Mouse (Mus musculus) ovary, adult 18-20 months (tissue): ENCODE data around the gene Plxna2.

Experiments used
- DNase-seq: peaks from one replicate; pipeline ENCODE4 v3.0.0; 2022; ENCODE audit warnings: low spot score, mixed read lengths

Gene Plxna2

DNA sequence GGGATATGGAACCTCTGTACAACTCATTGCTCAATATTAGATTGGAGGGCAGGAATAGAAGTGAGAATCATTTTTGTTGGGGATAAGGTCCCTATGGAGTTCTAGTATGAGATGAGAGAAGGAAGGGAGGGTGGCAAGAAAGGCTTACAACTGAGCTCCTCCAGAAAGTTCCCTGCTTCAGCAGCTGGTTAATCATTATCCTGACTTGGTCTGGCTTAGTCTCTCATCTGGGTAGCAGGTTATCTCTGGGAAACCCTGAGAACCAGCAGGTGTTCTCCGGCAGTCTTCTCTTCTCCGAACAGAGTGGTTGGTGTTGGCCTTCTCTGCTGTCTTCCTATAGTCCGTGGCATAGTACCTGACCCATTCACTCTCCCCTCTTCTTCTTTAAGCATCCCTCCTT lies 5.6 kb downstream of the Plxna2 start:
- DNase-seq = no peak

DNA sequence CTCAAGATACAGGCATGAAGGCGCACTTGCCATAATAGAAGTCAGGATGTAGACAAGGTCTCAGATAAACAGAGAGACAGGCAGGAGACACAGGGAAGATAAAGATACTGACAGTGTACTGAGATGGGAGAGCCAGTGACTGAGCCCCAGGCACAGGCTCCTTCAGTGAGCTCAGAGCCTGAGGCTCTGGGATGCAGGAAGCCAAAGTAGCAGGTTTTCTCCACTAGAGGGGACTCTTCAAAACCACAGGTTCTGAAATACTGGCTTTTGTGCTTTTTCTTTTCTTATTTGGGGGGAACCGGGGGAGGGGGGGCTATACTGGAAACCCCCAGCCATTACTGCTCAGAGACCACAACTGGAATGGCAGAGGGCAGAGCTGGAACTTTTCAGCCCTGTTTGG lies 6.4 kb downstream of the Plxna2 start:
- no peak for DNase-seq

DNA sequence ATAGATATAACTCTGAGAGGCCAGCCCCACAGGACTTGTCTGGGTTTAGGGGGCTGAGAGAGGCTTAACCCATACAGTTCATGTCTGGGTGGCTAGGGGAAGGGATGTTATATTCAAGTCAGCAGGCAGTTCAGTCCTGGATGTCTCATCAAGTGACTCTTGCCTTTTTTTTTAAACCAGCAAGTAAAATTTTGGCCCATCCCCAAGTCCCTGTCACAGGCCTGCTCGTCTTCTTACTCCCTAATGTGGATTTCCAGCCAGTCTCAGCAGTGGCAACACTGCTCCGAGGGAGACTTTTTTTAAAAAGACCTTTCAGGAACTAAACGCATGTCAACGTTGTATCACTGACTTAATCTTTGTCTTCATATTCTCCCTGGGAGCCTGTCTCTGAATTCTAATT lies 7.0 kb downstream of the Plxna2 start:
- no peak for DNase-seq

DNA sequence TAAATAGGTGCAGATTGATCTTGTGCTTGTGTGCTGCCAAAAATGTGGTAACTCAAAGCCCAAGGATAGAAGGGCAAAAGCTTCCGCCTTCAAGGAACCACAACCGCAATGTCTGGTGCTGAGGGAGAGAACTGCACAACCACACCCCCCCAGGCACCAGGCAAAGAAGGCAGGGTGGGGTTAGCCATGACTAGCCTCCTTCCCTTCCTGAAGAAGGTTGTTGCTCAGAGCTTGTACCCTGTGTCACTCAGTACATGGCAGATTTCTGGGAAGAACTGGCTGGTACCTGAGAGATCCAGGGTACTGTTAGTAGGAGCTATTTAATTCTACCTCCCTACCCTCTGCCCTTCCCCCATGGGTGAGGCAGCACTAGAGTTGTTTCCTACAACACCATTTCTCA lies 8.1 kb downstream of the Plxna2 start:
- no peak for DNase-seq

- no peak for DNase-seq
These were observed 9.3 kb downstream of the Plxna2 start for GRCm38 (mm10) chr1:194627286-194627685.

- no peak for DNase-seq
These were observed 11.2 kb downstream of the Plxna2 start for GRCm38 (mm10) chr1:194629135-194629689.

DNA sequence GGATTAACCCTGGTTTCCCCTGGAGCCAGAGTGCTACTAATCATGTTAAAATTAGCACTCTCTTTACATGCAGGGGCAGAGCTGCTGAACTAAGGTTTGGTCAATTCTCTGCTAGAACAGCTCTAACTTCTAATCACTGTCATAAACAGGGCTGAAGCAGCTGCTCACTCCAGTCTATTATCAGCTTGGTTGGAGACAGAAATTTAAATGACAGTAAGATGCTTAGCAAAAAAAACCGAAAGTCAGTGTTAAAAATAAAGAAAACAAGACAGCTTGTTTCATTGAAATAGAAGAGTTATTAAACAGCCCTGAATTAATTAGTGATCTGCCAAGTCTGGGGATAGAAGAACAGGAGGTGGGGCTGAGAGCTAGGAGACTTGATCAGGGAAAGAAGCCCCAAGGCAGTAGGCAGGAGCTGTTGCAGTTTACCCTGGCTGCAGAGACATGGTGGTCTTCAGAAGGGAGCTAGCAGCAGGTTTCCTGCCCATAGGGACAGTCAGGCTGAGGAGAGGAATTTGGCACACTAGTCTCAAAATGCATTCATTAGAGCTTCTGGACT lies 12.6 kb downstream of the Plxna2 start:
- DNase-seq = no peak

- no peak for DNase-seq
These were observed 13.6 kb downstream of the Plxna2 start for GRCm38 (mm10) chr1:194631574-194631973.

DNA sequence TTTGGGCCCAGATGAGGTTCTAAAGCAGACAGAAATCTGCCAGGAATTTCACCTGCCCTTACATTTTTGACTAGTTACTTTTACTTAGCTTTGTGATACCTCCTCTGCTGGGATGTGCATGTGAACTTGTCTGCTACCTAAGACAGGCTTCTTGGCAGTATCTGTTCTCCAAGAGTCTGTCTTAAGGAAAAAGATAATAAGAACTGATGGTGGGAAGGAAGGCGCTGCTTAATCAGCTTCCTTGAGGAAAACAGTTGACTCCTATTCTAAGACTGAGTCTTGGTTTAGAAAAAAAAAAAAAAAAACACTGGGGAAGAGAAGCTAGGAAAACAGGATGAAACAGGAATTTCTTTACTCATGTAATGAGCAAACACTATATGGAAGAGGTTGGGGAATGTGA lies 14.0 kb downstream of the Plxna2 start:
- no peak for DNase-seq

GRCm38 (mm10) chr1:194635411-194635810 lies 17.4 kb downstream of the Plxna2 start:
- DNase-seq = no peak

GRCm38 (mm10) chr1:194635942-194636341 lies 17.9 kb downstream of the Plxna2 start:
- DNase-seq = no peak

GRCm38 (mm10) chr1:194637391-194638304 lies 19.6 kb downstream of the Plxna2 start:
- DNase-seq = no peak

DNA sequence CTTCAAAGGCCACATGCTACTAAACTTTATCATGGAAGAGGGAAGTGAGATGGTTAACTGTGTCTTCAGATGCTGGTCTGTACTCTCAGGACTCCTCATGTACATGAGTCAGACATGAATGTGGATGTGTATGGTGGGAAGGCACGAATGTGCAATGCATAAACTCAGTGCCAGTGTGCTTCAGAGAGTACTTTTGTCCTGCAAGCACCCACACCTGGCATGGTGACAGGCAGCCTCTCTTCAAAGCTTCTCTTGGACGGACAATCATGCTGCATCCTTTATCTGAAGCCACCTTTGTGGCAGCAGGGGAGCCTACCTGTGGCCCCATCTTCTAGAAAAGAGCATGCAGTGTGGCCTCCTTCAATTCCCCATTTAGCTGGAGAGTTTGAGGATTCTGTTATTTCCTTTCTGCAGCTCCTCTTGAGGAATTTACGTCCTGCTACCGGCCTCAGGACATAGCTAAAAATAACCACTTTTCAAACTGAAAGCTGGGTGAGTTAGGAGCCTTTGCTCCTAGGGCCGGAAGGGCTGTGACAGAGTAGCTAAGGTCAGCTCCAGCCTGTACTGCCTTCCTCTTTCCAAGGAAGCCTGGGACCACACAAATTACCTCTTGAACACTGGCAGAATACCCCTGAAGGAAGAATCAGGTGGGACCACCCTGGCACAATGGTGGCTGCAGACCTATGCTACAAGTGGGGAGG lies 23.7 kb downstream of the Plxna2 start:
- DNase-seq = no peak

GRCm38 (mm10) chr1:194642302-194642787 lies 24.3 kb downstream of the Plxna2 start:
- no peak for DNase-seq

DNA sequence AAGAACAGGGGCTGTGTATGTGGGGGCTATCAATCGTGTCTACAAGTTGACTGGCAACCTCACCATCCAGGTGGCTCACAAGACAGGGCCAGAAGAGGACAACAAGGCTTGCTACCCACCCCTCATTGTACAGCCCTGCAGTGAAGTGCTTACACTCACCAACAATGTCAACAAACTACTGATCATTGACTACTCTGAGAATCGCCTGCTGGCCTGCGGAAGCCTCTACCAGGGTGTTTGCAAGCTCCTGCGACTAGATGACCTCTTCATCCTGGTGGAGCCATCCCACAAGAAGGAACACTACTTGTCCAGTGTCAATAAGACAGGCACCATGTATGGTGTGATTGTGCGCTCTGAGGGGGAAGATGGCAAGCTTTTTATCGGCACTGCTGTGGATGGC lies 25.9 kb downstream of the Plxna2 start:
- no peak for DNase-seq

DNA sequence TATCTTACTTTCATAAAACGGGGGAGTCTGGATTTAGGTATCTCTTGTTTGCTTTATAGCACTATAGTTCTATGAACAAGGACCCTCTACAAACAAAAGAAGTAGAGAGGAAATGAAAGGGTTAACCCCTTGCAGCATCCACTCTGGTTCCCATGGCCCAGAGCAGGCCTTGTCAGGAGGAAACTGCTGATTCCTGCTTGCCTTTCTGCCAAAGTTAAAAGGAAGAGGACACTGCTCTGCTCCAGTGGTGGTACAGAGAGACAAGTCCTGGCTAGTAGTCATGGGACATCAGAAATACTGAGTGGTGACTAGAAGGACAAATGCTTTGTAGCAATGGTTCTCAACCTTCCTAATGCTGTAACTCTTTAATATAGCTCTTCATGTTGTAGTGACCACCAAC lies 27.9 kb downstream of the Plxna2 start:
- no peak for DNase-seq

DNA sequence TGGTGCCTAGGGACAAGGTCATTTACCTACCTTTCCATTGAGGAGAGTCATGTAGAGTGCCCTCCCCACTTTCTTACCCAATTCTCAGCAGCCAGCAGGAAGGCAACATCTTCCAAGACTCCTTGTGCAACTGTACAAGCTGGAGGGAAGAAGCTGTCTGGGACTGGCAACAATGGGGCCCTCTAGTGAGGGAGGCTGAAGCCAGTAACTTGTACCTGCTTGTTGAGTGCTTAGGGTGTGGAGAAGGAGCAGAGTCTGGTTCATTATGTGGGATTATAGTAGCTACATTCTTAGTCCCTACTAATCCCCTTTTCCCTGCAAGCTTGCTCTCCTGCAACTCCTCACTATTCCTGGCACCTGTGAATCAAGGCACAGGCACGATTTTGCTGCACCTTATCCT lies 32.1 kb downstream of the Plxna2 start:
- DNase-seq = no peak

GRCm38 (mm10) chr1:194650566-194650965 lies 32.5 kb downstream of the Plxna2 start:
- DNase-seq = no peak

GRCm38 (mm10) chr1:194651987-194652386 lies 34.0 kb downstream of the Plxna2 start:
- no peak for DNase-seq

DNA sequence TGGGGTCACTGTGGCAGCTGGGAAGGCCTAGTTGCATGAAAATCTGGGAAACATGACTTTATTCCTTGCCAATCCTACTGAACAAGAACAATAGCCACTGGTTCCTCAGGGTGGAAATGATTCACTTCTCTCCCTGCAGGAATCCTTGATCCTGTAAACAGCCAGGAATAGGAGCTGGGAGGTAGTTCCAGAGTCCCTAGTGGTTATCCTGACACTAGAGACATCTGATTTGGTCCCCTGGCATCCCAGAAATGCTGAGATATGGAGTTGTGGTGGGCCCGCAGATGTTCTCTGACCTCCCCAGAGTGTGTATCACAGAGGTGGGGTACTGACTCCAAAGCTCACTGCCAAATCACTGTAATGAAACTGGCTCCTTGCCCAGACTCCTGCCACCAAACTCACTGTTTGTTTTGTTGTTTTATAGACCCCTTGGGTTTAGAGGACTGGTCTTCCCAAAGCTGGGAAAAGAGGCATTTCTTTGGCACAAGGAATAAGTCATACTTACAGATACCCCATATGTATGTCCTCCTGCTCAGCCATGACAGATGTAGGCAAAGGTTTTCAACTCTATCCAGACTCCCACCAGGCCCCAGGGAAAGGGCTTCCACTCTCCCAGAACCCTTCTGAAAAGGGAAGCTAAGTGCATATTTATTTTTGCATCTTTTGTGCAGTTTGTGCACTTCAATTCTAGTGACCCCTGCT lies 40.6 kb downstream of the Plxna2 start:
- DNase-seq = no peak

DNA sequence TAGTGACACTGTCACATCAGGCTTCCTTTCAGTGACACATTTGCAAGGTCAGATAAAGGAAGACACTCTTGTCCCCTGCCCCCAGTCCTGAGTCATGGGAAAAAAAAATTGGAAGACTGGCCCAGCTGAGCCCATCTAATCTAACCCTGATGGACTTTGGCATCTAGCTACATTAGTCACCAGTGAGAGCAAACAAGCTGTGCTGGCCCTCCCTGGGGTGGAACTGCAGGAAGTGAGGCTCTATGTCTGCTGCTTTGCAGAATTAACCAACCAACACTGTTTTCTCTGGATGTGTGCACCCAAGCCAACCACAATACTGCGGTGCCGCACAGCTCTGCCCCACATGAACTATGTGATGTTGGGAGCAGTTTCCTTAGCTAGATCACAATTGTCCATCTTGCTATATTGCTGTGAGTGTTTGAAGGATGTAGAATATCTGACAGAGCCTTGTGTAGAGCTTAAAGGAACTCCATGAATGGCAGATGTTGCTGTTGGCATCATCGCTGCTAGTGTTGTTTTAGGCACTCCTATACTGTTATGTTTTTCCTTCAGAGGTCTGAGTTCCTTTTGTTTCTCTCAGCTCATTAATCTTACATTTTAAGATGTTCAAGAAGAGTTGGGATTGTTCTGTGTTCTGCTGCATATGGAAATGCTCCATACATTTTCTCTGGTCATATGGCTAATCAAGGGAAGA lies 42.6 kb downstream of the Plxna2 start:
- peak; percentile 23 for DNase-seq
